Mouse (Mus musculus) hindbrain, embryonic 12.5 days (tissue): Measurements from ENCODE around the gene Hace1. TPM values are rescaled to one million over a fixed set of nuclear protein-coding genes. Genes with fewer than 3 reads are reported as not detected.

Experiments
- ATAC-seq: fragments of 200-750 bp; cut with Nextera tagmentation; 2 replicates; pipeline ENCODE4 v1.8.0; 2017; ENCODE audit warnings: moderate TSS enrichment; ENCODE audit not compliant: low FRiP score
- H3K27ac ChIP-seq: fragments of 300-500 bp; sonication (generic); 2 replicates; pipeline ENCODE4 v1.5.1; 2016; ENCODE audit warnings: mild to moderate bottlenecking
- H3K27me3 ChIP-seq: fragments of 300-500 bp; sonication (generic); 2 replicates; pipeline ENCODE4 v1.6.1; 2016; ENCODE audit warnings: mild to moderate bottlenecking
- H3K36me3 ChIP-seq: fragments of 300-500 bp; sonication (generic); 2 replicates; pipeline ENCODE4 v1.6.1; 2016; ENCODE audit warnings: mild to moderate bottlenecking
- H3K4me1 ChIP-seq: fragments of 300-500 bp; sonication (generic); 2 replicates; pipeline ENCODE4 v1.6.1; 2016
- H3K4me2 ChIP-seq: fragments of 300-500 bp; sonication (generic); replicated peaks from 2 replicates; pipeline ENCODE4 v1.6.1; 2016; ENCODE audit warnings: mild to moderate bottlenecking
- H3K4me3 ChIP-seq: fragments of 300-500 bp; sonication (generic); 2 replicates; pipeline ENCODE4 v1.5.1; 2016; ENCODE audit warnings: mild to moderate bottlenecking
- H3K9ac ChIP-seq: fragments of 300-500 bp; sonication (generic); 2 replicates; pipeline ENCODE4 v1.6.1; 2016; ENCODE audit warnings: mild to moderate bottlenecking, moderate library complexity
- H3K9me3 ChIP-seq: fragments of 300-500 bp; sonication (generic); replicated peaks from 2 replicates; pipeline ENCODE4 v1.6.1; 2016; ENCODE audit warnings: mild to moderate bottlenecking
- WGBS: fragments of 180-500 bp; shearing (Covaris S2); methylation state at CpG from one replicate; pipeline ENCODE4 v1.1.7; 2016; 5-methylcytosine and 5-hydroxymethylcytosine counted together
- polyA plus RNA-seq: library from polyadenylated mRNA; unstranded; fragments of >200 nt; fragmentation: Nextera tagmentation; extraction: Ambion mirVana; gene quantifications from 2 replicates; pipeline ENCODE4 v1.2.1, GENCODE M21; 2016

Gene Hace1
- polyA plus RNA-seq, 1 experiment from 2014 or later, result 22.0 TPM

GRCm38 (mm10) chr10:45631995-45632394, 54.4 kb downstream of the Hace1 start:
- H3K9me3 ChIP-seq, result no peaks in the 10 kb centered on the region
- H3K4me2 ChIP-seq, result no peak overlapping the region
- H3K4me3 ChIP-seq, result no peak overlapping the region
- no peak overlapping the region for H3K27ac ChIP-seq
- H3K9ac ChIP-seq, result no peak overlapping the region
- no peak for ATAC-seq
- no peaks in the 10 kb centered on the region for H3K27me3 ChIP-seq
- no peaks in the 10 kb centered on the region for H3K36me3 ChIP-seq
- 93% methylated on average over 3 of the region's 3 CpGs for WGBS
- H3K4me1 ChIP-seq, result no peaks in the 10 kb centered on the region

GRCm38 (mm10) chr10:45632641-45633040, 55.0 kb downstream of the Hace1 start:
- 95% methylated on average over 10 of the region's 10 CpGs for WGBS
- Histone ChIP-seq H3K9me3 (no peaks in the 10 kb centered on the region), H3K9ac (no peak overlapping the region), H3K4me3 (no peak overlapping the region), H3K27me3 (no peaks in the 10 kb centered on the region), H3K4me1 (no peaks in the 10 kb centered on the region), H3K36me3 (no peaks in the 10 kb centered on the region), H3K27ac (no peak overlapping the region), H3K4me2 (no peak overlapping the region)
- no peak for ATAC-seq

GRCm38 (mm10) chr10:45635201-45635600, 57.6 kb downstream of the Hace1 start:
- no peaks in the 10 kb centered on the region for H3K36me3 ChIP-seq
- H3K27me3 ChIP-seq, result no peaks in the 10 kb centered on the region
- 89% methylated on average over 3 of the region's 3 CpGs for WGBS
- H3K9me3 ChIP-seq, result no peaks in the 10 kb centered on the region
- no peak overlapping the region for H3K4me2 ChIP-seq
- H3K9ac ChIP-seq, result no peak overlapping the region
- no peak for ATAC-seq
- no peak overlapping the region for H3K4me3 ChIP-seq
- no peak overlapping the region for H3K27ac ChIP-seq
- H3K4me1 ChIP-seq, result no peaks in the 10 kb centered on the region

GRCm38 (mm10) chr10:45639762-45640161, 62.1 kb downstream of the Hace1 start:
- Histone ChIP-seq H3K27me3 (no peaks in the 10 kb centered on the region), H3K9me3 (no peaks in the 10 kb centered on the region), H3K36me3 (peaks cover 5% of the 10 kb centered on the region), H3K9ac (no peak overlapping the region), H3K27ac (no peak overlapping the region), H3K4me3 (no peak overlapping the region), H3K4me1 (no peaks in the 10 kb centered on the region), H3K4me2 (no peak overlapping the region)
- no peak for ATAC-seq

GRCm38 (mm10) chr10:45654026-45654425, 76.4 kb downstream of the Hace1 start:
- H3K9me3 ChIP-seq, result no peaks in the 10 kb centered on the region
- ATAC-seq, result no peak
- 89% methylated on average over 2 of the region's 2 CpGs for WGBS
- H3K36me3 ChIP-seq, result peaks cover 6% of the 10 kb centered on the region; the same call in 1 of the 2 replicates
- H3K27ac ChIP-seq, result no peak overlapping the region
- H3K4me1 ChIP-seq, result no peaks in the 10 kb centered on the region
- H3K9ac ChIP-seq, result no peak overlapping the region
- H3K4me3 ChIP-seq, result no peak overlapping the region
- H3K27me3 ChIP-seq, result no peaks in the 10 kb centered on the region
- H3K4me2 ChIP-seq, result no peak overlapping the region

- H3K36me3 ChIP-seq, result no peaks in the 10 kb centered on the region
- ATAC-seq, result no peak
- H3K9ac ChIP-seq, result no peak overlapping the region
- H3K4me1 ChIP-seq, result no peaks in the 10 kb centered on the region
- no peaks in the 10 kb centered on the region for H3K27me3 ChIP-seq
- no peak overlapping the region for H3K4me2 ChIP-seq
- no peak overlapping the region for H3K27ac ChIP-seq
- 92% methylated on average over 9 of the region's 9 CpGs for WGBS
- no peak overlapping the region for H3K4me3 ChIP-seq
- peaks cover 5% of the 10 kb centered on the region; the same call in 1 of the 2 replicates for H3K9me3 ChIP-seq
Measured at GRCm38 (mm10) chr10:45662015-45662414, 84.4 kb downstream of the Hace1 start.

GRCm38 (mm10) chr10:45668266-45668665, 90.6 kb downstream of the Hace1 start:
- H3K27ac ChIP-seq, result no peak overlapping the region
- H3K4me1 ChIP-seq, result no peaks in the 10 kb centered on the region
- peaks cover 9% of the 10 kb centered on the region; the same call in 1 of the 2 replicates for H3K9me3 ChIP-seq
- no peak overlapping the region for H3K4me2 ChIP-seq
- ATAC-seq, result no peak
- no peaks in the 10 kb centered on the region for H3K27me3 ChIP-seq
- no peak overlapping the region for H3K9ac ChIP-seq
- WGBS, result 95% methylated on average over 2 of the region's 2 CpGs
- no peak overlapping the region for H3K4me3 ChIP-seq
- H3K36me3 ChIP-seq, result no peaks in the 10 kb centered on the region; the same call in 1 of the 2 replicates

- Histone ChIP-seq H3K9ac (no peak overlapping the region), H3K9me3 (no peaks in the 10 kb centered on the region), H3K27me3 (no peaks in the 10 kb centered on the region), H3K4me2 (no peak overlapping the region), H3K4me1 (no peaks in the 10 kb centered on the region), H3K27ac (no peak overlapping the region), H3K4me3 (no peak overlapping the region), H3K36me3 (0 out of 2 replicates have a peak, but pooled peaks cover 7% of the 10 kb centered on the region)
- no peak for ATAC-seq
Measured at GRCm38 (mm10) chr10:45676796-45677195, 99.2 kb downstream of the Hace1 start.

GRCm38 (mm10) chr10:45686191-45686590, 108.6 kb downstream of the Hace1 start:
- Histone ChIP-seq H3K27me3 (no peaks in the 10 kb centered on the region), H3K9me3 (no peaks in the 10 kb centered on the region), H3K4me2 (no peak overlapping the region), H3K4me3 (no peak overlapping the region), H3K36me3 (no peaks in the 10 kb centered on the region), H3K4me1 (no peaks in the 10 kb centered on the region), H3K9ac (no peak overlapping the region), H3K27ac (no peak overlapping the region)
- ATAC-seq, result 0 out of 2 replicates have a peak, but pooled peaks have one; percentile 22
- 63% methylated on average over 1 of the region's 1 CpGs for WGBS

- Histone ChIP-seq H3K9ac (no peak overlapping the region), H3K4me2 (no peak overlapping the region), H3K36me3 (no peaks in the 10 kb centered on the region), H3K9me3 (no peaks in the 10 kb centered on the region), H3K4me3 (no peak overlapping the region), H3K27ac (no peak overlapping the region), H3K27me3 (no peaks in the 10 kb centered on the region), H3K4me1 (no peaks in the 10 kb centered on the region)
- no peak for ATAC-seq
Measured at GRCm38 (mm10) chr10:45694931-45695330, 117.3 kb downstream of the Hace1 start.

GRCm38 (mm10) chr10:45695522-45695921, 117.9 kb downstream of the Hace1 start:
- Histone ChIP-seq H3K9me3 (no peaks in the 10 kb centered on the region), H3K4me1 (no peaks in the 10 kb centered on the region), H3K4me2 (no peak overlapping the region), H3K36me3 (no peaks in the 10 kb centered on the region), H3K27me3 (no peaks in the 10 kb centered on the region), H3K9ac (no peak overlapping the region), H3K4me3 (no peak overlapping the region), H3K27ac (no peak overlapping the region)
- WGBS, result 97% methylated on average over 1 of the region's 1 CpGs
- no peak for ATAC-seq

GRCm38 (mm10) chr10:45698930-45699329, 121.3 kb downstream of the Hace1 start:
- no peak overlapping the region for H3K27ac ChIP-seq
- H3K4me3 ChIP-seq, result no peak overlapping the region
- no peak for ATAC-seq
- H3K27me3 ChIP-seq, result no peaks in the 10 kb centered on the region
- H3K4me1 ChIP-seq, result no peaks in the 10 kb centered on the region
- H3K4me2 ChIP-seq, result no peak overlapping the region
- no peaks in the 10 kb centered on the region for H3K9me3 ChIP-seq
- 74% methylated on average over 3 of the region's 3 CpGs for WGBS
- no peak overlapping the region for H3K9ac ChIP-seq
- peaks cover 5% of the 10 kb centered on the region; the same call in 1 of the 2 replicates for H3K36me3 ChIP-seq

- Histone ChIP-seq H3K27ac (no peak overlapping the region), H3K4me3 (no peak overlapping the region), H3K27me3 (no peaks in the 10 kb centered on the region), H3K9ac (no peak overlapping the region), H3K9me3 (no peaks in the 10 kb centered on the region), H3K4me1 (no peaks in the 10 kb centered on the region), H3K36me3 (no peaks in the 10 kb centered on the region), H3K4me2 (no peak overlapping the region)
- no peak for ATAC-seq
- WGBS, result 92% methylated on average over 2 of the region's 2 CpGs
Measured at GRCm38 (mm10) chr10:45706849-45707248, 129.2 kb downstream of the Hace1 start.
